Mouse (Mus musculus): ENCODE measurements around the gene Rbfox1.

DNA sequence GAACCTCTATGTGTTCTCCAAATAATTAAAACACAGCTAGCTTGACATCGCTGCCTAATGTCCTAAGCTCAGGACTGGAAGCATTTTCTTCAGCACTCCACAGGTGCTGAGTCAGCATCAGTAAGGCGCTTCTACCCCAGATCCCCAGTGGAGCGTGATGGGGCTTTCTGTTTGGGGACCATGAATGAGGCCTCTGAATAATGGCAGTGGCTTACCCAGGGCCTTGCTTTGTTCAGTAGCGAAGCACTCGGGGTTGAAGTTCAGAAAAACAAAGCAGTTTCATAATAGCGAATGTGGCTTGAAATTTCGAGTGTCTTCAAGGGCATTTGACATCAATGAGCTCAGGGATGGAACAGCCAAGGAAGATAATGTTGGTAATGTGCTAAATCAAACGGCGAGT, 966.2 kb downstream of the Rbfox1 start:
- TF ChIP-seq CTCF (IDR thresholded peaks at IDR 0.05; ENCODE audit: extremely low read depth, insufficient read depth, low read length) (no peak), POLR2A (IDR thresholded peaks at IDR 0.05; ENCODE audit: extremely low read depth, insufficient read depth, low read length) (no peak)

Data from cortical plate, adult 2 months (tissue).